Comparison of ENCODE assay signal across 18 mouse cellular contexts in the genomic region with DNA sequence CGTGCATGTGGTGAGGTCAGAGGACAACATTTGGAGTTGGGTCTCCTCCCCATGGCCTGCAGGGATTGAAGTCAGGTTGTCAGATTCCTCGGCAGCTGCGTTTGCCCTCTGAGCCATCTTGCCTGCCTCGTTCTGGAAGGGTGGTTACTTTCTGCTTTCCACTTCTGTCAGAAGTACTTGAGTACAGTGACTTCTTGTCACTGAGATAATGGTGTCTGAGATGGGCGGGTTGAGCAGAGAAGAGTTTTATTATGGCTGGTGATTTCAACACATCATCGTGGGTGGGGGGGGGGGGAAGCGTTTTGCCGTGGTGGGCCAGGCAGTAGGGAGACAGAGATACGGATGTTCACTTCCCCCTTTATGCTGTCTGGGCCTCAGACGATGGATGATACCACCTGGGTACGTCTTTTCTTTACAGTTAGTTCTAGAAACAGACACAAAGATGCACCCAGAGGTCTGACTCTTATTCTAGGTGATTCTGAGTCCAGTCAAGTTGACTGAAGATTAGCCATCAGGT.
"Had no signal": no experiment of that assay in that cellular context is flagged by ENCODE, and none has a peak within 500 bp of the region (broad histone marks: within the 10 kb centered on the region; RNA-seq: fewer than 3 reads in every experiment).

No protein-coding gene starts in this region.

- H3K4me1 ChIP-seq: midbrain, embryonic 10.5 days had no signal

- H3K4me2 ChIP-seq: lung, embryonic 14.5 days; midbrain, embryonic 12.5 days; neural tube, embryonic 13.5 days; neural tube, embryonic 15.5 days had no signal

- DNase-seq: lung, embryonic 14.5 days; lung, postnatal 10 days; lung, postnatal 4 days; midbrain, embryonic 14.5 days; retina, postnatal 1 day; right cerebral cortex, adult 18-20 months; right cerebral cortex, postnatal 25 days; right cerebral cortex, postnatal 4 days; spleen, adult 18-20 months; thymus, adult 18-20 months; thymus, postnatal 14 days; thymus, postnatal 36 days had no signal

- H3K27ac ChIP-seq: midbrain, embryonic 10.5 days; midbrain, embryonic 12.5 days; neural tube, embryonic 13.5 days; neural tube, embryonic 15.5 days had no signal

- H3K9ac ChIP-seq: lung, embryonic 14.5 days; midbrain, embryonic 12.5 days; neural tube, embryonic 13.5 days; neural tube, embryonic 15.5 days had no signal

- H3K27me3 ChIP-seq: midbrain, embryonic 12.5 days; neural tube, embryonic 13.5 days; neural tube, embryonic 15.5 days had no signal

- H3K4me3 ChIP-seq: midbrain, embryonic 10.5 days; midbrain, embryonic 12.5 days; myocyte; neural tube, embryonic 13.5 days; neural tube, embryonic 15.5 days had no signal

- ATAC-seq: midbrain, embryonic 16.5 days had no signal

- H3K9me3 ChIP-seq: midbrain, embryonic 10.5 days; midbrain, embryonic 12.5 days; neural tube, embryonic 15.5 days had no signal
